Mouse (Mus musculus) mesoderm, embryonic 11.5 days (tissue): ENCODE measurements at regions not wholly inside any gene's neighbourhood (a gene's known extent, or its start where the extent isn't known, plus 50 kb on each side); places are given as distances from the start of the nearest gene placed in this dataset.
A peak's percentile ranks its signal among the peaks of the same experiment; 100 is the strongest.

ENCODE experiments used
- DNase-seq: peaks from one replicate; pipeline ENCODE4 v3.0.0-alpha.2; 2012; ENCODE audit warnings: low read depth, low spot score

DNA sequence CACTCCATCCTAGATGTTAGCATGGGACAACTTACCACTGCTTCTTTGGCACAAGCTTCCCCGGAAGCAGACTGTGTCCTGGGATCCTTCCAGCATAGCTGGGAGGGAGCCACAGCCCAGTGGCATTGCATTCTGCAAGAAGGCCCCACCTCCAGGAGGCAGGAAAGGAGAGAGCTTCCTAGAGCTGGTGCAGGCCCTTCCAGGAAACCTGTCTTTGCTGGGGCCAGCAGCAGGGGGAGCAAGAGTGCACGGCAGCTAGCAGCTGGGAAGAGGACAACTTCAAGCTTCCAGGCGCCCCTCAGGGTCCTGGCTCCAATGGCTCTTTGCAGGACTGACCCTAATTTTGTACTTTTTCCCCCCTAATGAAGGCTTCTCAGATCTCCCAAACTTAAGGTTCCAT lies 115.4 kb upstream of the Sorcs3 start:
- peak; percentile 38 for DNase-seq

DNA sequence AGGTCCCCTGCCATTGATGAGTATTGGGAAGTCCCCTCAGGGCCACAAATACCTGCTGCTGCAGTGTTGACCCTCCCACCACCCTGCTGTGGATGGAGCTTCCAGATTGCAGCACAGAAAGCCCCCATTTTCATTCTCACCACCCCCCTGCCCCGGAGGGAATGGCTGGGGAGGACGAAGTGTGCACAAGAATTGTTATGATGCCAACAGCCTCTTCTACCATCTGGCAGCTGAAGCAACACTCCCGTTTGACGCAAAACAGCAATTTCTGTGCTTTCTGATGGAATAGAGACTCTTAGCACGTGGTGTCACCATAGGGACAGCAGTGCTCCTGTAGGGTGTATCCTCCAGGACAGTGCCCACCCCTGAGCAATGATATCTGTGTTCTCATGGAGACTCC lies 108.5 kb upstream of the Sorcs3 start:
- DNase-seq: no peak

DNA sequence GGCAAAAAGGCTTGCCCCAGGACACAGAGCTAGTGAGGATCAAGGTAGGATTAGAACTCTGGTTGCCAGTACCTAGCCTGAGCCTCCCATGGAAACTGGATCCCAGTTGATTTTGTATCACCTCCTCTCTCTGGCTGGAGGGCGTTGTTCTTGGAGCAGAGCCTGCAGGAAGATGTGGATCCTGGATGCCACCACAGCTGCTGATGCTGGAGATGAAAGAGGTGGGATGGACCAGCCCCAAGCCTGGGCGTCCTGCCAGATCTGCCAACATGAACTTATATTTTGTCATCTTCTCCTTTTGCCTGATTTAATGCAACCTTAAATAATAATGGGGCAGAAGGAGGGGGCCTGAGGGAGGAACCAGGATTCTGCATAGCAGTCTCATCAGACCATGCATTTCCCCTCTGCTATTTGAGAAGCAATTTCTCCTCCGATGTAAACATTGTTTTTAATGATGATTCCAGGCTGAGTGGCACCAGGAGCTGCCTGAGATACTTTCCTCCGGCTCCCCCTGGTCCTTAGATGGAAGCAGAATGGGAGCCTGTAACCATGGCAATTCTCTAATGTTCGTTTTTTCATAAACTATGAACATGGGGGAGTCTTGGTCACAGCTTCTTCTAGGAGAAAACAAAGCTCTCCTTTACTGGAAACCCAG lies 107.8 kb upstream of the Sorcs3 start:
- DNase-seq: no peak

GRCm38 (mm10) chr19:48100991-48101390 lies 104.8 kb upstream of the Sorcs3 start:
- DNase-seq: no peak

DNA sequence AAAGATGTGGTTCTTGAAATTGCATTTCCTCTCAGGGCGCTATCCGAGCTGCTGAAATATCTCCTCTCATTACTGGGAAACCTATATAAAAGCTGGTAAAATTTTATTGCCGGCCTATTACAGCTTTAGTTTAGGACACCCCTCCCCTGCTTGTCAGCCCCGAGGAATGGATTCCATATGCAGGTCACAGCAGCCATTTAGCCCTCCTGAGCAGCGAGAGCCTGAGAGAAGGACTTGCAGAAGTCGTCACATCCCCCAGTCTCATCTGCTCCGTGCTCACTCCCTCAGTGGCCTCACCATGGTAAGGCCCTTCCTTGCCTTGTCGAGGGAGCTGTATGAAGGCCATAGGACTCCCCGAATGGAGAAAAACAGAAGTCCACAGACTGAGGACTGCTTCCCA lies 90.7 kb upstream of the Sorcs3 start:
- no peak for DNase-seq

DNA sequence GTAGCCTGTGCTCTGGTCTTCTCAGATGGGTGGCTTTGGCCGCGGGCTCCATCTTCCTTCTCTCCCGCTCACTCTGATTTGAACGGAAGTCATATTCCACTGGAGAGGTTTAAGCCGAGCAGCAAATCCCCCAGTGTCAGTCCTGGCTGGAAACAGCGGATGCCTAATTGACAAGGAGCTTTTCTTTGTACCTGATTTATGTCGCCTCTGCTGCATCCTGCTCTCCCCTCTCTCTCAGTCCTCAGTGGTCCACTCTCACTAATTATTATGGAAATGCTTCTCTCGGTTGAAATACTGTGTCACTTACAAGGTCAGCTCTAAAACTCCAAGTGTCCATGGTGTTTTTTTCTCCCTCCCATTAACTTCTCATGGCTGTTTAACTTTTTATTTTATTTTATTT lies 90.1 kb upstream of the Sorcs3 start:
- DNase-seq: peak; percentile 55

- no peak for DNase-seq
These were observed 89.1 kb upstream of the Sorcs3 start for GRCm38 (mm10) chr19:48116689-48117088.

DNA sequence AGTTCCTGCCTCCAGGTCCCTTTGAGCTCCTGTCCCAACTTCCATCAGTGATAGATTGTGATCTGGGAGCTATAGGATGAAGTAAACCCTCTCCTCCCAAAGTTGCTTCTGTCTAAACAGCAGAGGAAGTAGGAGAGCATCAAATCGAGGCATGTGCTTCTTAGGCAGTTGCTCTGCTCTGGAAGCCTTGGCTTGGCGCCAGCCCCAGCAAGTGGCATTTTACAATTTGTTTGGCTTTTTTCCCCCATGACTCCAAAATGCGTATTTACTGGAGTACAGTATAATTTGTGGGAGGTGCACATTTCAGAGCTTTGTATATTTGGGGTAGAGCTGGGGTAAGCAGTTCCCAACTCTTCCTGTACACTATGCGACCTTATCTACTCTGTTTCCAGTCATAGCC lies 88.2 kb upstream of the Sorcs3 start:
- DNase-seq: no peak

- no peak for DNase-seq
These were observed 83.5 kb upstream of the Sorcs3 start for GRCm38 (mm10) chr19:48122281-48122680.

GRCm38 (mm10) chr19:48123777-48124176 lies 82.0 kb upstream of the Sorcs3 start:
- DNase-seq: no peak

GRCm38 (mm10) chr19:48125731-48126130 lies 80.1 kb upstream of the Sorcs3 start:
- no peak for DNase-seq

DNA sequence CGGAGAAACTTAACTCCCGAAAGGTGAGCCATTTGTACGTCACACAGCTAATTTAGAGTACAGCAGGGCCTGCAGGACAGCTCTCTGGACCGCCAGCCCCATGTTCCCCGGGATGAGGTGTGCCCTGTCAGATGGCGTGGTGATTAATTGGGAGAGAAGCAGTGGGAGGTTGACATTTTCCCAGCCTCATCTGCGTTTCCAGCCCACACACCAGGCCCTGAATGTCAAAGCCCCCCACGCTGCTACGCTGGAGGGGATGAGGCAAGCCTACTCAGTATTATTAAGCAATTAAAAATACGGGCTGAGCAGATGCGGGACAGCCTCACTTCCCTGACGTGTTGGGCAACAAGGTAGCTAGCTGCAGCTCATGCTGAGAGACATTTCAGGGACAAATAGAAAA lies 77.7 kb upstream of the Sorcs3 start:
- DNase-seq: peak; percentile 34

- no peak for DNase-seq
These were observed 69.6 kb upstream of the Sorcs3 start for GRCm38 (mm10) chr19:48136231-48136630.

- DNase-seq: peak; percentile 59
These were observed 61.7 kb upstream of the Sorcs3 start for GRCm38 (mm10) chr19:48144129-48144528.
